Mouse (Mus musculus) granulocyte monocyte progenitor cell, adult 5-6 weeks (primary cell): Measurements from ENCODE around the gene Otop2. TPM values are rescaled to one million over a fixed set of nuclear protein-coding genes. Genes with fewer than 3 reads are reported as not detected.

Experiments
- ATAC-seq: replicated peaks from 2 replicates; pipeline ENCODE4 v1.8.0; 2016; ENCODE audit warnings: mild to moderate bottlenecking, moderate TSS enrichment, inconsistent platforms; ENCODE audit not compliant: poor library complexity, severe bottlenecking
- total RNA-seq, 2 experiments: library from RNA; stranded (forward) in 1 of 2; stranded (reverse) in 1 of 2; fragments of 200-712, 200-1000 nt in 1 of 2; fragments of >200 nt in 1 of 2; fragmentation: Nextera tagmentation in 1 of 2; gene quantifications; 2 replicates each; pipeline ENCODE4 v1.2.3; 2014 to 2017

Gene Otop2
- total RNA-seq, 2 experiments from 2014 or later: not detected

DNA sequence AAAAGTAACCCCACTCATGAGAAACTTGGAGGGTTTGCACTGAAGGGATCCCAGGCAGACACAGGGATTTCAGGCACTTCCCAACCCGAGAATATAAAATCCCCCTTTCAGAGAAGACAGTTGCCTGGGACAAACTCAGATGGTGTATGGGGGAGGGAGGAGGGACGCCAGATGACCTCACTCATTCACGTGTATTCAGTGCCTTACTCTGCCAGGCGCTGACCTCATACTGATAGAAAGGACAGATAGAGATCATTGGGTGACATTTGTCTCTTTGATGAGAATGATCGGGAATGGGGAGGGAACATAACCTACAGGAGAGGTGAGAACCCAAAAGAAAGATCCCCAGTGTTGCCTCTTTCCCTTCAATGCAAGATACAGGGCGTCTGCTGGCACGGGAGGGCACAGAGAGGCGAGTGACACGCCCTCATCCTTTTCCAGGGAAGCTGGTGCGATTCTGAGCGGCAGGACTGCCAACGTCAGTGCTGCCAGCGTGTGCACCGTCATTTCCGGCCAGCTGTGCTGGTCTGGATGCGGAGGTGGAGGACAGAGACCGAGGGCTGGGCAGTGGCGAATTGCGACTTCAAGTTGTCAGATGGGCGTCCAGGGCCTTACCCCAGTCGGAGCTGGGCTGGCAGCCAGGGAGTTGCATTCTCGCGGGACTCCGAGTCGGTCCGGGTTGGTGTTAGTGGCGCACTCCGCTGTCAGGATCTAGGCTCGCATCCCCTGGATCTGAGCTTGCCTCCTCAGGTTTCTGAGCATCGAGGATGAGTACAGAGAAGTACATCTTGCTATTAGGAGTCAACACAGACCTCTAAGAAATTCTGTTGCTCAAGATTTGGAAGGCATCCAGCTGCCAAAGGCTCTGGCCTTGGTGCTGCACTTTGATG lies 67.1 kb downstream of the Otop2 start:
- peak; percentile 70 for ATAC-seq

DNA sequence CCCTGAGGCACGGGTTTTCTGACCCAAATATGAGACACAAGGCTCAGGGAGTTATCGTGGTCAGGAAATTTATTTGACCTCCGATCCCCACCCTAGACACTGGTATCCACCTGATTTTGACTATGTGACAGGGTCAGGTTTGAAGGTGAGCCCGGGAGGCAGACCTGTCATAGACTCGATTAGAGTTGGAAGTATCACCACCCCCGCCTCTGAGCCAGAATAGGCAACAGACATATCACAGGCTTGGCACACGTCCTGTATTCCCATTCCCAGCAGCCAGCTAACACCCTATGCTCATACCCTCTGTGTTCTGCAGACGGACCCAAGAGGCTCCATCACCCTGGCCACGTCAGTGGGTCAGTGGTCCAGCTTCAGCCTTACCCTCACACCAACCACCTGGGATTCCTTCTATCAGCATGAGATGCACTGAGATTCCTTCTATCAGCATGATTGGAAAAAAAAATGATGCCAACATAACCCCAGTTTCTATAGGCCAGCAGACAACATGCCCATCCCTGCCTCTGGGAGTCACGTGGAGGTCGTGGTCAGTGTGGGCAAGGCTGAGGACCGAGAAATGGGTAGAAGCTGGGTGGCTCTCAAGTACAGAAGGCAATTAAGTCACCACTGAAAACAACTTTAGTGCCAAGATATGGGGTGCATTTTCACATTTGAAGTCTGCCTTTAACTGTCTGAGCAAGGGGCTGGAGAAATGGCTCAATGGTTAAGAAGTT lies 67.9 kb downstream of the Otop2 start:
- no peak for ATAC-seq

DNA sequence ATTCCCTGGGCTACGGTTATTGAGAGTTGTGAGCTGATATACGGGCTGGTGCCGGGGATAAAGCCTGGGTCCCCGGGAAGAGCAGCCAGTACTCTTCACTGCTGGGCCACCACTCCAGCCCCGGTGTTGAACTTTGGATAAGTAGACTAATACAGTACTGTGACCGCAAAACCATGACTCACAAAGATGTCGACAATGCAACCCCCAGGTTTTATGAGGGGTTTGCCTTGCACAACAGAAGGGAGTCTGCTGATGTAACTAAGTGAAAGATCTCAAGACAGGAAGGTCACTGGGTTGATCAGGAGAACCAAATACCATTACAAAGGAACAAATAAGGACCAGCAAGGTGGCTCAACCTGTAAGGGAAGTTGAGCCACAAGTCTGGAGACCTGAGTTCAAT lies 69.8 kb downstream of the Otop2 start:
- ATAC-seq: peak; percentile 31

- no peak for ATAC-seq
Observed at GRCm38 (mm10) chr11:115377254-115377653, 70.3 kb downstream of the Otop2 start.

- ATAC-seq: no peak
Observed at GRCm38 (mm10) chr11:115377854-115378253, 70.9 kb downstream of the Otop2 start.

GRCm38 (mm10) chr11:115381276-115381675 lies 74.3 kb downstream of the Otop2 start:
- ATAC-seq: no peak

Other genes starting within 250 kb of the Otop2 start
- gene Cd300e, start 245.0 kb upstream of the Otop2 start, total RNA-seq (2014; fragmentation: Nextera tagmentation): not detected in 2 replicates
- gene Cd300e, start 245.0 kb upstream of the Otop2 start, total RNA-seq (2017): not detected in 2 replicates
- gene Rab37, start 215.7 kb upstream of the Otop2 start, total RNA-seq (2014; fragmentation: Nextera tagmentation): 6.5 and 15.1 TPM in 2 replicates
- gene Rab37, start 215.7 kb upstream of the Otop2 start, total RNA-seq (2017): 7.1 and 10.0 TPM in 2 replicates
- not detected in 2 replicates for gene Cd300lf, start 173.2 kb upstream of the Otop2 start, total RNA-seq (2014; fragmentation: Nextera tagmentation)
- gene Cd300lf, start 173.2 kb upstream of the Otop2 start, total RNA-seq (2017): 0.46 and 2.8 TPM in 2 replicates
- gene Slc9a3r1, start 143.8 kb upstream of the Otop2 start, total RNA-seq (2014; fragmentation: Nextera tagmentation): 37.4 and 55.9 TPM in 2 replicates
- 48.2 and 50.3 TPM in 2 replicates for gene Slc9a3r1, start 143.8 kb upstream of the Otop2 start, total RNA-seq (2017)
- 11.5 and 12.8 TPM in 2 replicates for gene Tmem104, start 119.7 kb upstream of the Otop2 start, total RNA-seq (2014; fragmentation: Nextera tagmentation)
- 2.4 and 3.6 TPM in 2 replicates for gene Tmem104, start 119.7 kb upstream of the Otop2 start, total RNA-seq (2017)
- 27.1 and 27.5 TPM in 2 replicates for gene Nat9, start 119.3 kb upstream of the Otop2 start, total RNA-seq (2014; fragmentation: Nextera tagmentation)
- gene Nat9, start 119.3 kb upstream of the Otop2 start, total RNA-seq (2017): 21.3 and 28.0 TPM in 2 replicates
- gene Grin2c, start 39.9 kb upstream of the Otop2 start, total RNA-seq (2014; fragmentation: Nextera tagmentation): not detected in 2 replicates
- not detected in 2 replicates for gene Grin2c, start 39.9 kb upstream of the Otop2 start, total RNA-seq (2017)
- 23.9 and 26.4 TPM in 2 replicates for gene Fdxr, start 30.1 kb upstream of the Otop2 start, total RNA-seq (2014; fragmentation: Nextera tagmentation)
- gene Fdxr, start 30.1 kb upstream of the Otop2 start, total RNA-seq (2017): 9.7 and 14.2 TPM in 2 replicates
- 1.2 and 1.3 TPM in 2 replicates for gene Fads6, start 9.5 kb upstream of the Otop2 start, total RNA-seq (2014; fragmentation: Nextera tagmentation)
- gene Fads6, start 9.5 kb upstream of the Otop2 start, total RNA-seq (2017): 1.4 and 2.9 TPM in 2 replicates
- not detected in 2 replicates for gene Ush1g, start 14.9 kb downstream of the Otop2 start, total RNA-seq (2014; fragmentation: Nextera tagmentation)
- gene Ush1g, start 14.9 kb downstream of the Otop2 start, total RNA-seq (2017): not detected in 2 replicates
- not detected in 2 replicates for gene Otop3, start 27.6 kb downstream of the Otop2 start, total RNA-seq (2014; fragmentation: Nextera tagmentation)
- not detected in 2 replicates for gene Otop3, start 27.6 kb downstream of the Otop2 start, total RNA-seq (2017)
- gene Hid1, start 60.6 kb downstream of the Otop2 start, total RNA-seq (2014; fragmentation: Nextera tagmentation): not detected in 2 replicates
- gene Hid1, start 60.6 kb downstream of the Otop2 start, total RNA-seq (2017): not detected in 2 replicates
- gene Cdr2l, start 74.8 kb downstream of the Otop2 start, total RNA-seq (2014; fragmentation: Nextera tagmentation): 0.68 TPM in 1 of 2 replicates, not detected in the other
- gene Cdr2l, start 74.8 kb downstream of the Otop2 start, total RNA-seq (2017): 0.67 TPM in 1 of 2 replicates, not detected in the other
- 73.3 and 77.9 TPM in 2 replicates for gene Mrpl58, start 96.6 kb downstream of the Otop2 start, total RNA-seq (2014; fragmentation: Nextera tagmentation)
- gene Mrpl58, start 96.6 kb downstream of the Otop2 start, total RNA-seq (2017): 91.3 and 109 TPM in 2 replicates
- 783 and 971 TPM in 2 replicates for gene Atp5h, start 112.8 kb downstream of the Otop2 start, total RNA-seq (2014; fragmentation: Nextera tagmentation)
- 804 and 885 TPM in 2 replicates for gene Atp5h, start 112.8 kb downstream of the Otop2 start, total RNA-seq (2017)
- gene Kctd2, start 113.0 kb downstream of the Otop2 start, total RNA-seq (2014; fragmentation: Nextera tagmentation): 16.4 and 19.4 TPM in 2 replicates
- 9.5 and 9.6 TPM in 2 replicates for gene Kctd2, start 113.0 kb downstream of the Otop2 start, total RNA-seq (2017)
- not detected in 2 replicates for gene Trim80, start 133.4 kb downstream of the Otop2 start, total RNA-seq (2014; fragmentation: Nextera tagmentation)
- gene Trim80, start 133.4 kb downstream of the Otop2 start, total RNA-seq (2017): not detected in 2 replicates
- not detected in 2 replicates for gene Slc16a5, start 155.3 kb downstream of the Otop2 start, total RNA-seq (2014; fragmentation: Nextera tagmentation)
- gene Slc16a5, start 155.3 kb downstream of the Otop2 start, total RNA-seq (2017): not detected in 2 replicates
- 5.1 and 5.2 TPM in 2 replicates for gene Armc7, start 168.5 kb downstream of the Otop2 start, total RNA-seq (2014; fragmentation: Nextera tagmentation)
- 2.6 and 4.1 TPM in 2 replicates for gene Armc7, start 168.5 kb downstream of the Otop2 start, total RNA-seq (2017)
- gene Nt5c, start 184.7 kb downstream of the Otop2 start, total RNA-seq (2014; fragmentation: Nextera tagmentation): 75.8 and 96.5 TPM in 2 replicates
- 113 and 118 TPM in 2 replicates for gene Nt5c, start 184.7 kb downstream of the Otop2 start, total RNA-seq (2017)
- gene Jpt1, start 207.2 kb downstream of the Otop2 start, total RNA-seq (2014; fragmentation: Nextera tagmentation): 100 and 137 TPM in 2 replicates
- gene Jpt1, start 207.2 kb downstream of the Otop2 start, total RNA-seq (2017): 136 and 149 TPM in 2 replicates
- 482 and 644 TPM in 2 replicates for gene Sumo2, start 229.1 kb downstream of the Otop2 start, total RNA-seq (2014; fragmentation: Nextera tagmentation)
- 590 and 678 TPM in 2 replicates for gene Sumo2, start 229.1 kb downstream of the Otop2 start, total RNA-seq (2017)